Mouse (Mus musculus) lung, postnatal 14 days (tissue): ENCODE measurements around the gene Olfr1214.
"Not testable (repeated sequence)": the region's sequence is repeated elsewhere in the genome, so short reads cannot be mapped to it uniquely, and the experiment has no call there.

Experiments
- DNase-seq: peaks from one replicate; pipeline ENCODE4 v3.0.0; 2021

The Olfr1214 gene

GRCm38 (mm10) chr2:88992553-88992952 is at the start of gene Olfr1214:
TSS of gene Olfr1214 (minus strand) at chr2:88992653.
- DNase-seq = no peak

DNA sequence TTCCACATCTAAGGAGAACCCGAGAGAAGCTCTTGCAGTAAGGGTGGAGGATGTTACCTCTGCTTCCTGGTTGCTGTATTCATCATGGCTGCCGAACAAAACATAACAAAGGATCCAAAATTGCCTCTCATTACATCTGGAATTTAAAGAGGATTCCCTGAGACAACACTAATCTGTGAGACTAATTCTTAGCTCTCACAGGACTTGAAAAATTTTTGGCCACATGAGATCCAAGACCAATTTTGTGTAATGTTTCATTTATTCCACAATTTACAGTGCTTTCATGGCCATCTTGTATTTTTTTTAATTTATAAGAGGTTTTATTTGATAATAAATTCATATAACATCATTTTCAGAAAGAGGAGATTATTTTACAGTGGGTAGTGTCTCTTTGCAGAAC is 39.5 kb upstream of the Olfr1214 start, which contains the start of gene Olfr1217:
Olfr1217 (minus strand) TSS at position 101 of the 400 bp plus-strand sequence.
- DNase-seq = no peak

DNA sequence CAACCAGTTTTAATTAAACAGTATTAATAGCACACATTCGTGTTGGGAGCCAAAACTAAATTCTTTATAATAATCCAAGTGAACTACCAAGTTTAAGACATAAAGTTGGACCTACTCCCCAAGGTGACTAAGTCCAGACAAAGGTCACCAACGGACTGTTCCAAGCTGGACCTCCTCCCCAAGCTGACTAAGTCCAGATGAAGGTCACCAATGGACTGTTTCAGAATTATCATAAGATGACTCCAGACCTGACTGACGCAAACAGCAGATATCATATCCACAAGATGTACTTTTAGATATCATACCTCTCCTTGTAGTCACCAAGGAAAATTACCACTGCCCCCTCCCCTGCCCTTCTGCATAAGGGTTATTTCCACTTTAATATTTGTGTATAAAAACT is 29.0 kb upstream of the Olfr1214 start:
- not testable (repeated sequence) for DNase-seq

- DNase-seq = no peak
Measured at GRCm38 (mm10) chr2:89018240-89018639, 25.8 kb upstream of the Olfr1214 start, which contains the start of gene Olfr1216. TSS of gene Olfr1216 (minus strand) at chr2:89018340.

DNA sequence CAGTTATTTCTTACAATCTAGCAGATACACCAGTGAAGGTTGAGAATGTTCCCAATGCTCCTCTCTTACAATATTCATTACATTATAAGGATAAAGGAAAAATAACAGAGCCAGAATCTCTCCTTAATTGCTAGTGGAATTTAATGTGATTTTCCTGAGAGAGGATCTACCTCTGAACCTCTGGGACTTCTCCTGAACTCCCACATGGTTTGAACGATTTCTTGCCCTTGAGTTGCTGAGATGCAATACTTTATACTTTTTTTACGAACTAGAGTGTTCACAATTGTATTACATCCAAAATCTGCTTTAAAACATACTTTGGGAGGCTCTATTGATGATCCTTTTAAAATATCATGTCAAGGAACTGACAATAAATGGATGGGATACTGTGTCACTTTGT is 14.4 kb upstream of the Olfr1214 start, which contains the start of gene Olfr1215:
Olfr1215 (minus strand) TSS at position 101 of the 400 bp plus-strand sequence.
- no peak for DNase-seq

DNA sequence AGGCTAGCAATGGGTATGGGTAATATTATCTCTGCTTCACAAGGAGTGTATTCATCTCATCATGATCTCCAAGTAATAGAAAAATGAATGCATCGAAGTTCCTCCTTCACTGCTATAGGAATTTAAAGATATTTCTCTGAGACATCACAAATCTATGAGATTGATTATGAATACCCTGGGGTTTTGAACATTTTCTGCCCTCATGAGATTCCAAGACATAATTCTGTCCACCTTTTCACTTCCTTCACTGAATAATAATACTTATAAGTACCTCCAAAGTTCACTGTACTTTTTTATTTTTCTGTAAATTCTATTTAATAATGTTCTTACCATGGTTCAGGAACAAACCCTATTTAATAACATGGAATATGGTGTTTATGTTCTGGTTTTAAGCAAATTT is 12.3 kb downstream of the Olfr1214 start, which contains the start of gene Gm13762:
Gm13762 (minus strand) TSS at position 101 of the 400 bp plus-strand sequence.
- DNase-seq = no peak

DNA sequence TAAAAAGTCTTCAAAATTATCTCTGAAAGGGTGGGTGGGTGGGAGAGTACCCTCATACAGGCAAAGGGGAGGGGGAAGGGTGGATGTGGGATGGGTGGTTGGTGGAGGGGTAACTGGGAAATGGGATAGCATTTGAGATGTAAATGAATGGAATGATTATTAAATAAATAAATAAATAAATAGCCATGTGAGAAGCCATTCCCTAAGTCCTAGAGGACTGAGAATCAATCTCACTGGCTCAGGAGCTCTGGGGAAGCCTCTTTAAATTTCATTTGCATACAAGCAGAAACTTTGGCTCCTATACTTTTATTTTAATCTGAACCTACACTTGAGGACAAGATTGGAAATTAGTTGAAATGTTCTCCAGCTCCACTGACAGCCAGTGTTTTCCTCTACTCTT is 38.8 kb downstream of the Olfr1214 start, which contains the start of gene Olfr1212:
Olfr1212 (plus strand) TSS at position 301 of the 400 bp plus-strand sequence.
- DNase-seq = no peak

GRCm38 (mm10) chr2:88938011-88938410 is 54.4 kb downstream of the Olfr1214 start, which contains the start of gene Olfr1211:
TSS of gene Olfr1211 (minus strand) at chr2:88938111.
- no peak for DNase-seq
